Mouse (Mus musculus) stomach, embryonic 14.5 days (tissue): ENCODE data around the gene Sap25. TPM values are rescaled to one million over a fixed set of nuclear protein-coding genes. Genes with fewer than 3 reads are reported as not detected.

Experiments
- ATAC-seq: fragments of 200-750 bp; cut with Nextera tagmentation; 2 replicates; pipeline ENCODE4 v1.8.0; 2017; ENCODE audit warnings: low read depth, moderate TSS enrichment; ENCODE audit not compliant: insufficient number of reproducible peaks, insufficient read depth, low FRiP score
- H3K27ac ChIP-seq: fragments of 300-500 bp; sonication (generic); 2 replicates; pipeline ENCODE4 v1.5.1; 2014; ENCODE audit warnings: mild to moderate bottlenecking, low read length, moderate library complexity, mixed read lengths
- H3K27me3 ChIP-seq: fragments of 300-500 bp; sonication (generic); 2 replicates; pipeline ENCODE4 v1.6.1; 2014; ENCODE audit warnings: low read length, control low read depth, mixed read lengths; ENCODE audit not compliant: control insufficient read depth, insufficient read depth
- H3K36me3 ChIP-seq: fragments of 300-500 bp; sonication (generic); 2 replicates; pipeline ENCODE4 v1.6.1; 2014; ENCODE audit warnings: mild to moderate bottlenecking, control low read depth, low read length, moderate library complexity, mixed read lengths; ENCODE audit not compliant: control insufficient read depth, insufficient read depth
- H3K4me1 ChIP-seq: fragments of 300-500 bp; sonication (generic); 2 replicates; pipeline ENCODE4 v1.6.1; 2014; ENCODE audit warnings: low read length, control low read depth, mixed read lengths; ENCODE audit not compliant: control insufficient read depth, insufficient read depth
- H3K4me2 ChIP-seq: fragments of 300-500 bp; sonication (generic); replicated peaks from 2 replicates; pipeline ENCODE4 v1.6.1; 2014; ENCODE audit warnings: low read depth, low read length, control low read depth
- H3K4me3 ChIP-seq: fragments of 300-500 bp; sonication (generic); 2 replicates; pipeline ENCODE4 v1.5.1; 2014; ENCODE audit warnings: low read depth, low read length, control low read depth
- H3K9ac ChIP-seq: fragments of 300-500 bp; sonication (generic); replicated peaks from 2 replicates; pipeline ENCODE4 v1.6.1; 2014; ENCODE audit warnings: low read depth, mild to moderate bottlenecking, control low read depth, low read length, moderate library complexity, mixed read lengths
- H3K9me3 ChIP-seq: fragments of 300-500 bp; sonication (generic); 2 replicates; pipeline ENCODE4 v1.6.1; 2016; ENCODE audit warnings: low read depth, low read length, control low read depth; ENCODE audit not compliant: control insufficient read depth
- WGBS: fragments of 180-500 bp; shearing (Covaris S2); extraction: QIAGEN DNeasy Blood & Tissue Kit; methylation state at CpG from one replicate; pipeline ENCODE4 v1.1.7; 2014; 5-methylcytosine and 5-hydroxymethylcytosine counted together
- polyA plus RNA-seq: library from polyadenylated mRNA; unstranded; fragments of >200 nt; fragmentation: Nextera tagmentation; extraction: Ambion mirVana; gene quantifications from 2 replicates; pipeline ENCODE4 v1.2.1, GENCODE M21; 2014

Sap25 gene
- polyA plus RNA-seq, 1 experiment from 2014 or later = 9.8 TPM

GRCm38 (mm10) chr5:137601365-137601729 is 39.8 kb upstream of the Sap25 start:
- WGBS = under 1% methylated on average over 22 of the region's 22 CpGs
- H3K9me3 ChIP-seq = no peaks in the 10 kb centered on the region
- H3K4me3 ChIP-seq = peak overlapping the region; percentile 64
- peak overlapping the region; percentile 73; the same call in 1 of the 2 replicates for H3K9ac ChIP-seq
- peak overlapping the region; percentile 58; the same call in 1 of the 2 replicates for H3K27ac ChIP-seq
- peaks cover 16% of the 10 kb centered on the region for H3K4me1 ChIP-seq
- peaks cover 2% of the 10 kb centered on the region; the same call in 1 of the 2 replicates for H3K36me3 ChIP-seq
- peak overlapping the region; percentile 66 for H3K4me2 ChIP-seq
- no peak for ATAC-seq
- H3K27me3 ChIP-seq = no peaks in the 10 kb centered on the region

GRCm38 (mm10) chr5:137607860-137608653 is 33.1 kb upstream of the Sap25 start:
- H3K36me3 ChIP-seq = peaks cover 10% of the 10 kb centered on the region; the same call in 1 of the 2 replicates
- H3K4me2 ChIP-seq = peak overlapping the region; percentile 40
- 0 out of 2 replicates have a peak overlapping the region, but pooled peaks have one; percentile 3 for H3K9ac ChIP-seq
- ATAC-seq = no peak
- H3K9me3 ChIP-seq = no peaks in the 10 kb centered on the region
- peaks cover 37% of the 10 kb centered on the region for H3K4me1 ChIP-seq
- H3K4me3 ChIP-seq = peak overlapping the region; percentile 16; the same call in 1 of the 2 replicates
- no peaks in the 10 kb centered on the region for H3K27me3 ChIP-seq
- WGBS = 22% methylated on average over 26 of the region's 26 CpGs
- H3K27ac ChIP-seq = no peak overlapping the region

- peaks cover 10% of the 10 kb centered on the region; the same call in 1 of the 2 replicates for H3K36me3 ChIP-seq
- peak overlapping the region; percentile 40 for H3K4me2 ChIP-seq
- no peaks in the 10 kb centered on the region for H3K27me3 ChIP-seq
- H3K27ac ChIP-seq = no peak overlapping the region
- H3K9me3 ChIP-seq = no peaks in the 10 kb centered on the region
- H3K4me1 ChIP-seq = peaks cover 39% of the 10 kb centered on the region
- WGBS = 18% methylated on average over 23 of the region's 23 CpGs
- peak overlapping the region; percentile 16; the same call in 1 of the 2 replicates for H3K4me3 ChIP-seq
- no peak for ATAC-seq
- 0 out of 2 replicates have a peak overlapping the region, but pooled peaks have one; percentile 3 for H3K9ac ChIP-seq
Measured at GRCm38 (mm10) chr5:137608654-137609190, 32.4 kb upstream of the Sap25 start.

GRCm38 (mm10) chr5:137609292-137609691 is 31.8 kb upstream of the Sap25 start:
- no peak for ATAC-seq
- peaks cover 10% of the 10 kb centered on the region; the same call in 1 of the 2 replicates for H3K36me3 ChIP-seq
- H3K4me3 ChIP-seq = no peak overlapping the region
- 61% methylated on average over 3 of the region's 3 CpGs for WGBS
- H3K27me3 ChIP-seq = no peaks in the 10 kb centered on the region
- H3K27ac ChIP-seq = no peak overlapping the region
- H3K9me3 ChIP-seq = no peaks in the 10 kb centered on the region
- H3K4me1 ChIP-seq = peaks cover 39% of the 10 kb centered on the region
- H3K4me2 ChIP-seq = peak overlapping the region; percentile 40; the same call in 1 of the 2 replicates
- H3K9ac ChIP-seq = no peak overlapping the region

- H3K27me3 ChIP-seq = no peaks in the 10 kb centered on the region
- peaks cover 39% of the 10 kb centered on the region for H3K4me1 ChIP-seq
- H3K9ac ChIP-seq = peak overlapping the region; percentile 18; the same call in 1 of the 2 replicates
- H3K27ac ChIP-seq = peak overlapping the region; percentile 98; the same call in 1 of the 2 replicates
- no peak for ATAC-seq
- peak overlapping the region; percentile 30 for H3K4me3 ChIP-seq
- peaks cover 10% of the 10 kb centered on the region; the same call in 1 of the 2 replicates for H3K36me3 ChIP-seq
- no peaks in the 10 kb centered on the region for H3K9me3 ChIP-seq
- H3K4me2 ChIP-seq = peak overlapping the region; percentile 51
- WGBS = 55% methylated on average over 4 of the region's 4 CpGs
Measured at GRCm38 (mm10) chr5:137610056-137610455, 31.1 kb upstream of the Sap25 start.

GRCm38 (mm10) chr5:137610548-137611244 is 30.4 kb upstream of the Sap25 start:
- peak overlapping the region; percentile 51 for H3K4me2 ChIP-seq
- H3K27ac ChIP-seq = peak overlapping the region; percentile 98
- peaks cover 10% of the 10 kb centered on the region; the same call in 1 of the 2 replicates for H3K36me3 ChIP-seq
- H3K9me3 ChIP-seq = no peaks in the 10 kb centered on the region
- peaks cover 39% of the 10 kb centered on the region for H3K4me1 ChIP-seq
- WGBS = 6% methylated on average over 12 of the region's 12 CpGs
- H3K4me3 ChIP-seq = peak overlapping the region; percentile 30
- no peak; the same call in 1 of the 2 replicates for ATAC-seq
- peak overlapping the region; percentile 33 for H3K9ac ChIP-seq
- no peaks in the 10 kb centered on the region for H3K27me3 ChIP-seq

GRCm38 (mm10) chr5:137611245-137611602 is 29.9 kb upstream of the Sap25 start:
- Histone ChIP-seq H3K36me3 (peaks cover 10% of the 10 kb centered on the region; the same call in 1 of the 2 replicates), H3K27me3 (no peaks in the 10 kb centered on the region), H3K4me2 (peak overlapping the region; percentile 51), H3K27ac (peak overlapping the region; percentile 98), H3K9ac (peak overlapping the region; percentile 33; the same call in 1 of the 2 replicates), H3K4me3 (peak overlapping the region; percentile 30), H3K4me1 (peaks cover 39% of the 10 kb centered on the region), H3K9me3 (no peaks in the 10 kb centered on the region)
- ATAC-seq = peak; percentile 40; the same call in 1 of the 2 replicates
- 6% methylated on average over 6 of the region's 6 CpGs for WGBS

- Histone ChIP-seq H3K36me3 (no peaks in the 10 kb centered on the region), H3K9ac (no peak overlapping the region), H3K9me3 (no peaks in the 10 kb centered on the region), H3K4me1 (peaks cover 36% of the 10 kb centered on the region), H3K27me3 (no peaks in the 10 kb centered on the region), H3K4me3 (no peak overlapping the region), H3K27ac (peak overlapping the region; percentile 98; the same call in 1 of the 2 replicates), H3K4me2 (no peak overlapping the region)
- WGBS = 67% methylated on average over 5 of the region's 5 CpGs
- ATAC-seq = no peak
Measured at GRCm38 (mm10) chr5:137613076-137613475, 28.1 kb upstream of the Sap25 start.
